Mouse (Mus musculus): Measurements from ENCODE around the gene Fosl1. TPM values are rescaled to one million over a fixed set of nuclear protein-coding genes. Genes with fewer than 3 reads are reported as not detected.
"Not testable (repeated sequence)": the region's sequence is repeated elsewhere in the genome, so short reads cannot be mapped to it uniquely, and the experiment has no call there.

Gene Fosl1
- not detected in 2 replicates for polyA plus RNA-seq (2016; fragmentation: Nextera tagmentation; extraction: Ambion mirVana)

DNA sequence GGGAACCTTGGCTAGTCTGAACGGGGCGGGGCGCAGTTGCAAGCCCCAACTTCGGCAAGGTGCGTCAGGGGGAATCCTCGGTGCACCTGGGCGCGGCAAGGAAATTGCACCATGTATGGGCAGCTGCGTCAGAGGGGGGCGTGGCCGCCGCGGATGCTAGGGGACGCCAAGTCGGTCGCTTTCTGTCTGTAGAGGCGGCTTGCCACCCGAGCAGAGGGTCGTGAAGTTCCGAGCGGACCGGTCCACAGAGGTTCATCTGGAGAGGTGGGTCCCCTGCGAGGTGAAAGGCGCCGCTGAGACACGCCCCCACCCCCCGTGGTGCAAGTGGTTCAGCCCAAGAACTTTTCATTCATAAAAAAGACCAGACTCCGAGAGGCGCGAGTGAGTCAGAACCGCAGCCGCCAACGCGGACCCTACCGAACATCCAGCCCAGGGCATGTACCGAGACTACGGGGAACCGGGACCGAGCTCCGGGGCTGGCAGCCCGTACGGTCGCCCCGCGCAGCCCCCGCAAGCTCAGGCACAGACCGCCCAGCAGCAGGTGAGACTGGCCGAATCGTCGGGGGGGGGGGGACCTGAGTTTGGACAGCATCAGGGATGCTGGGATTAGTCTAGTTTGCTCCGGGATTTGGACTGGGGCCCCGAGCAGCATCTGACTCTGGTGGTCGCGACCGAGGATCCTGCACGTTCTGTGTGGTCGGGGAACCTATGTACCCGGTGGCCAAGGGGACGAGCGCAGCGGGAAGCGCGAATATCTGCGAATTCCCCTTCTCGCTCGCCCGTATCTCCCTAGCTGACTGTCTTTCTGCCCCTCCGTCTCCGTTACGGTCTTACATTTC lies at the start of gene Fosl1:
TSS of gene Fosl1 (plus strand) at position 33 of the 839 bp plus-strand sequence.
- WGBS, result 2% methylated on average over 70 of the region's 70 CpGs
- Histone ChIP-seq H3K9me3 (peaks cover 6% of the 10 kb centered on the region), H3K4me3 (peak within 1 kb of the TSS; percentile 62), H3K4me1 (replicated peaks) (peaks cover 24% of the 10 kb centered on the region), H3K36me3 (no peaks in the 10 kb centered on the region), H3K27ac (no peak within 1 kb of the TSS), H3K27me3 (ENCODE audit: insufficient read depth, poor library complexity, severe bottlenecking) (peaks cover 83% of the 10 kb centered on the region)
- DNase-seq (ENCODE audit: low spot score), result peak; percentile 62

DNA sequence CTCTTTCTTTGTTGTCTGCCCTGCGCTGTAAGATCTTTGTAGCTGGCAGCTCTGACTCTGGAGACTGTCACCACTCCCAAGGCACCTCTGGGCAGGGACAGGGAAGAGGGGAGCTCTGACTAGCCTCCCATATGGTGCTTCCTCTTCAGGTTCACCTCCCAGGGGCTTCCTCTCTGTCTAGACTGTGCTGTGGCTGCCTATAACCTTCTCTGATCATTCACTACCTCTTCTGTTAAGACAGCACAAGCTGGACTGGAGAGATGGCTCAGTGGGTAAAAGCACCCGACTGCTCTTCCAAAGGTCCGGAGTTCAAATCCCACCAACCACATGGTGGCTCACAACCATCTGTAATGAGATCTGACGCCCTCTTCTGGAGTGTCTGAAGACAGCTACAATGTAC lies 46.3 kb upstream of the Fosl1 start:
- not testable (repeated sequence) for H3K27ac ChIP-seq; H3K9me3 ChIP-seq; DNase-seq (ENCODE audit: low spot score); H3K27me3 ChIP-seq (ENCODE audit: insufficient read depth, poor library complexity, severe bottlenecking); H3K36me3 ChIP-seq
- WGBS, result 72% methylated on average over 4 of the region's 4 CpGs
- H3K4me3 ChIP-seq, result 0 out of 2 replicates have a peak overlapping the region, but pooled peaks have one; percentile 16
- peaks cover 11% of the 10 kb centered on the region for H3K4me1 ChIP-seq (replicated peaks)

DNA sequence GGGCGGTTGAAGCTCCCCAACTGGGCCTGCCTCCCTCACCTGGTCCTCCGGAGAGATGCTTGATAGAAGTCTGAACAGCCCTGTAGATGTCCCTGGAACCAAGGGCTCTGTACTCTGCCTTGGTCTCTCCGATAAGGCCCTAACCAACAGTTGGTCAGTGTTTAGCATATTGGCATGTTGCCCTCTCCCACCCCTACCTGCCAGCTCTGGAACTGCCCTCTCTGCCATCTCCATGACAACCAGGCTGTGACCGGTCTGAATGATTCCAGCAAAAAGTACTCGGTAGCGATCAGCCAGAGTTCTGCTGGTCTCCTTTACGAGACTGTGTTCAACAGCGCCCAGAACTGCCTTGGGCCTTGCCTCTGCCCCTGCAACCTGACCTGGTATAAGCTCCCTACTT lies 45.1 kb upstream of the Fosl1 start, which contains the start of gene Tsga10ip:
TSS of gene Tsga10ip (minus strand) at position 234 of the 400 bp plus-strand sequence.
- H3K4me1 ChIP-seq (replicated peaks), result peaks cover 15% of the 10 kb centered on the region
- no peak for DNase-seq (ENCODE audit: low spot score)
- H3K36me3 ChIP-seq, result no peaks in the 10 kb centered on the region
- no peaks in the 10 kb centered on the region for H3K27me3 ChIP-seq (ENCODE audit: insufficient read depth, poor library complexity, severe bottlenecking)
- H3K27ac ChIP-seq, result no peak within 1 kb of the TSS
- no peak within 1 kb of the TSS for H3K4me3 ChIP-seq
- no peaks in the 10 kb centered on the region for H3K9me3 ChIP-seq
- 80% methylated on average over 8 of the region's 8 CpGs for WGBS

DNA sequence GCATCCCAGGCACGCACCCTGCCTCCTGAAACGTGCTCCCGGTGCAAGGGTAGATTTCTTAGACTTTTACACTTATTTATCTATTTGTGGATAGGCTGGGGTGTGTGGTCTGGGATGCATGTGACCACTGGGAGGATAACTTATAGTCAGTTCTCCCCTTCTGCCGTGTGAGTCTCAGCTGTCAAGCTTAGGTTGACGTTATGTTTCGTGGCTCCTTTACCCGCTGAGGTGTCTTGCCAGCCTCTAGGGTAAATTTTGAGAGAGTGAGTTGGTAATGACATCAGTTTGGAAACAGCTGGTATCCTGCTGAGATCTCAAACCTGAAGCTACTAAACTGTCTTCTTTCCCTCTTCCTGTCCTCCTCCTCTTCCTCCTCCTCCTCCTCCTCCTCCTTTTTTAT lies 41.4 kb upstream of the Fosl1 start:
- Histone ChIP-seq H3K4me1 (replicated peaks) (peaks cover 20% of the 10 kb centered on the region), H3K4me3 (peak overlapping the region; percentile 48), H3K36me3 (peaks cover 4% of the 10 kb centered on the region; the same call in 1 of the 2 replicates), H3K9me3 (no peaks in the 10 kb centered on the region), H3K27me3 (ENCODE audit: insufficient read depth, poor library complexity, severe bottlenecking) (no peaks in the 10 kb centered on the region), H3K27ac (peak overlapping the region; percentile 83)
- no peak for DNase-seq (ENCODE audit: low spot score)
- WGBS, result 35% methylated on average over 7 of the region's 7 CpGs

DNA sequence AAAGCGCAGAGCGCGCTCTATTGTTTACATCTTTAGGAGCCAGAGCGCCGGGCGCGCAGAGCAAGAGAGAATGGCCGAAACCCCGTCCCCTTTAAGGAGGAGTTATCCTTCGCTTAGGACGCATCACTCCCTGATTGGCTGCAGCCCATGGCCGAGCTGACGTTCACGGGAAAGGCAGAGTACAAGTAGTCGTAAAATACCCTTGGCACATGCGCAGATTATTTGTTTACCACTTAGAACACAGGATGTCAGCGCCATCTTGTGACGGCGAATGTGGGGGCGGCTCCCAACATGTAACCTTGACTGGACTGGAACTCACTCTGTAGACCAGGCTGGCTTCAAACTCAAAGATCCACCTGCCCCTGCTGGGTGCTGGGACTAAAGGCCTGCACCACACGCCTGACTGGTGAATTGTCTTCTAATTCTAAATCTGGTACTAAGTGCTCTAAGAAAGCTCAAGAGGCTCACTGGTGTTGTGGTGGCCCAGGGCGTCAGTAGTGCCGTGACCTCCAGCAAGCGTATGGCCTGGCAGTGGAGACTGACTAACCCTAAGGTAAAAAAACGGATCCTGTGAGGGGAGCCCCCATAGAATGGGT lies 40.7 kb upstream of the Fosl1 start:
- H3K4me1 ChIP-seq (replicated peaks), result peaks cover 19% of the 10 kb centered on the region
- peak; percentile 61 for DNase-seq (ENCODE audit: low spot score)
- not testable (repeated sequence) for H3K27me3 ChIP-seq (ENCODE audit: insufficient read depth, poor library complexity, severe bottlenecking); H3K36me3 ChIP-seq; H3K9me3 ChIP-seq
- WGBS, result 13% methylated on average over 25 of the region's 25 CpGs
- peak overlapping the region; percentile 91 for H3K27ac ChIP-seq
- H3K4me3 ChIP-seq, result peak overlapping the region; percentile 65

DNA sequence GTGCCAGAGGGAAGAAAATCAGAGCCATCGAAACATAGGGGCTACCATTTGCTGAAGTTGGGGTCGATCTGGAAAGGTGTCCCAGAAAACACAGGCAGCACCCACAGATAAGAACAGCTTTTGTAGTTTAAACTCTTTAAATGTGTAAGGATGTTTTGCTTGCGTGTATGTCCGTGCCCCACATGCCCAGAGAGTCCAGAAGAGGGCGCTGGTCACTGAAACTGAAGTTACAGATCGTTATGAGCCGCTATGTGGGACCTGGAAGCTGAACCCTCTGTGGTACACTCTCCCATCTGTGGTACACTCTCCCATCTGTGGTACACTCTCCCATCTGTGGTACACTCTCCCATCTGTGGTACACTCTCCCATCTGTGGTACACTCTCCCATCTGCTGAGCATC lies 40.2 kb upstream of the Fosl1 start:
- Histone ChIP-seq H3K36me3 (peaks cover 4% of the 10 kb centered on the region; the same call in 1 of the 2 replicates), H3K27me3 (ENCODE audit: insufficient read depth, poor library complexity, severe bottlenecking) (no peaks in the 10 kb centered on the region), H3K4me1 (replicated peaks) (peaks cover 22% of the 10 kb centered on the region), H3K27ac (peak overlapping the region; percentile 91), H3K9me3 (no peaks in the 10 kb centered on the region), H3K4me3 (peak overlapping the region; percentile 65)
- DNase-seq (ENCODE audit: low spot score), result peak; percentile 63
- WGBS, result 20% methylated on average over 7 of the region's 7 CpGs

DNA sequence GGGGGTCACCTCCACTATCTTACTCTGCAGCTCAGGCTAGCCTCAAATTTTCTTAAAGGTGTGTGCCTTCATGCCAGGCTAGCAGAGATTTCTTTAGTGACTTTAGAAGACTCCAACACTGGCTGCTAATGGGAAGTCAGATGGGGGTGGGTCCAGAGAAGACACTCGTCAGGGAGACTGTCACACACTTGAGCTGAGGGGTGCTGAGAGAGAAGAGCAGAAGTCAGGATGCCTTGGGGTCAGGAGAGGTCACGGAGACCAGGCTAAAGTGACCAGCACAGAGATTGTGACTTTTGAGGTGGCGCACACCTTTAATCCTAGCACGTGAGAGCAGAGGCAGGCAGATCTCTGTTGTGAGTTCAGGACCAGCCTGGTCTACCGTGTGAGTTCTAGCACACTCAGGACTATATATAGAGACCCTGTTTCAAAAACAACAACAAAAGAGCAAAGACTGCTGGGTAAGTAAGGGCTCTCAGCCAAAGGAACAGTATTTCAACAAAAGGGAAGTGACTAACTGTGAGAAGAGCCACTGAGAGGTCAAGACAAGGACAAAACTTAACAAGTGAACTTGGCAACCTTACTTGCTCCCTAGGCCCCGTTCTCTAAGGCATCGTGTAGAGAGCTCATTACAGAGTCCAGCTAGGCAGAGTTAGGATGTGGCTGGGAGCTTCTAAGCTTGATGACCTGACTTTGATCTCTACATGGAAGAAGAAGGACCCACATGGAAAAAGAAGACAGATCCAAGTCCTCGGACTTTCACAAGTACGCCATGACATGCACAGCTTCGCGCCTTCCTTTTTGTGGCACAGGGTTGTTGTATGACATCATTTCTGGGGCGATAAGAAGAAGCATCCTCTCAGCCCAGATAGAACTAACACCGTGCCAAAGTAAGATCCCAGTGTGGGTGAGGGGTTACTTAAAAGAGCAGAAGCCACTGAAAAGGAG lies 39.0 kb upstream of the Fosl1 start:
- no peak for DNase-seq (ENCODE audit: low spot score)
- Histone ChIP-seq H3K27me3 (ENCODE audit: insufficient read depth, poor library complexity, severe bottlenecking) (no peaks in the 10 kb centered on the region), H3K4me3 (peak overlapping the region; percentile 65; the same call in 1 of the 2 replicates), H3K36me3 (peaks cover 4% of the 10 kb centered on the region; the same call in 1 of the 2 replicates), H3K9me3 (no peaks in the 10 kb centered on the region), H3K27ac (0 out of 2 replicates have a peak overlapping the region, but pooled peaks have one; percentile 91), H3K4me1 (replicated peaks) (peaks cover 22% of the 10 kb centered on the region)
- 93% methylated on average over 13 of the region's 13 CpGs for WGBS

DNA sequence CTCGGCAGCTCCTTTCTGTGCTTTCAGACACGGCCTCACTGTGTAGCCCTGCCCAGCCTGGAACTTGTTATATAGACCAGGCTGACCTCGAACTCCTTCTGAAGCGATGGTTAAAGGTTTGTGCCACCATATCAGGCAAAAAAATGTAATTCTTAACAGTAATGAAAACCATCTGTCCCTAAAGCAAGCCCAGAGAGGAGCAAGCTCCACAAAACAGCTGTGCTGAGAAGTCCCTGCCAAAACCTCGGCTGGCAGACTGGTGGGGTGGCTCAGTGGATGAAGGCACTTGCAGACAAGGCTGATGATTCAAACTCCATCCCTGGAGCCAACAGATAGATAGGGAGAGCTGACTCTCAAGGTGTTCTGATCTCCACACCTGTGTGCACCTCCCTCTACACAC lies 38.3 kb upstream of the Fosl1 start:
- no peak overlapping the region for H3K27ac ChIP-seq
- H3K9me3 ChIP-seq, result no peaks in the 10 kb centered on the region
- DNase-seq (ENCODE audit: low spot score), result no peak
- H3K4me3 ChIP-seq, result no peak overlapping the region
- H3K4me1 ChIP-seq (replicated peaks), result peaks cover 22% of the 10 kb centered on the region
- 78% methylated on average over 5 of the region's 5 CpGs for WGBS
- H3K36me3 ChIP-seq, result peaks cover 4% of the 10 kb centered on the region; the same call in 1 of the 2 replicates
- no peaks in the 10 kb centered on the region for H3K27me3 ChIP-seq (ENCODE audit: insufficient read depth, poor library complexity, severe bottlenecking)

DNA sequence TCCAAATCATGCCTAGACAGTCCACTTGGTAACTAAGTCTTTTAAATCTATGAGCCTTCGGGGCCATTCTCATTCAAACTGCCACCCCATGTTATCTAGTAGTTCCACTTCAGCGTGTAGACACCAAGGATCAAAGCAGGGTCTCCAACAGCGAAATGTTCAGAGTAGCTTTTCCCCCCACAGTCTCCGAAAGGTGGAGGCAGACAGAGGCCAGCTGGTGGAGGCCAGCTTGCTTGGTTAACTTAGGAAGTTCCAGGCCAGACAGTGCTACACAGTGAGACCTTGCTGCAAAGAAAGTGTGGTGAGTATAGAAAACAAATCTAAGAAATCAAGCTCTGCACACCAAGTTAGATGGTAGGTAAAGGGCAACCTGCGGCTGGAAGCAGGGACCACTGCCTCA lies 36.7 kb upstream of the Fosl1 start:
- no peak overlapping the region for H3K27ac ChIP-seq
- 90% methylated on average over 5 of the region's 5 CpGs for WGBS
- DNase-seq (ENCODE audit: low spot score), result no peak
- no peaks in the 10 kb centered on the region for H3K27me3 ChIP-seq (ENCODE audit: insufficient read depth, poor library complexity, severe bottlenecking)
- no peaks in the 10 kb centered on the region for H3K9me3 ChIP-seq
- H3K4me3 ChIP-seq, result no peak overlapping the region
- peaks cover 21% of the 10 kb centered on the region for H3K4me1 ChIP-seq (replicated peaks)
- H3K36me3 ChIP-seq, result peaks cover 4% of the 10 kb centered on the region; the same call in 1 of the 2 replicates

DNA sequence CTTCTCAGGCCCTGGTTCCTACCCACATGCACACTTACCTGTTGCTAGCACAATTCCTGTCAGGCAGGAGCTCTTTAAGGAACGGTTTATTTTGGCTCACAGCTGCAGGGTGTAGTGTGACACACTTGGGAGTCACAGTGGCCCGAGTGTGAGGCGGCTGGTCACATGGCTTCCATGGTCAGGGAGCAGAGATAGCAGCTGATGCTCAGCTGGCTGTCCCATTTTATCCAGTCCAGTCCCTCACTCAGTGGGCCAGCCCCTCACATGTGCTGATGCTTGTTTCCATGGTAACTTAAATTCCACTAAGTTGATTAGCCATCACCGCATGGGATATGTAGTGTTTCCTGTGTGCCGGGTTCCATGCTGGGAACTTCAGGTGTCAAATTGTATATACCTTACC lies 35.4 kb upstream of the Fosl1 start:
- Histone ChIP-seq H3K36me3 (peaks cover 4% of the 10 kb centered on the region; the same call in 1 of the 2 replicates), H3K27ac (no peak overlapping the region), H3K4me3 (no peak overlapping the region), H3K27me3 (ENCODE audit: insufficient read depth, poor library complexity, severe bottlenecking) (no peaks in the 10 kb centered on the region), H3K4me1 (replicated peaks) (peaks cover 15% of the 10 kb centered on the region), H3K9me3 (no peaks in the 10 kb centered on the region)
- 78% methylated on average over 5 of the region's 5 CpGs for WGBS
- DNase-seq (ENCODE audit: low spot score), result no peak

DNA sequence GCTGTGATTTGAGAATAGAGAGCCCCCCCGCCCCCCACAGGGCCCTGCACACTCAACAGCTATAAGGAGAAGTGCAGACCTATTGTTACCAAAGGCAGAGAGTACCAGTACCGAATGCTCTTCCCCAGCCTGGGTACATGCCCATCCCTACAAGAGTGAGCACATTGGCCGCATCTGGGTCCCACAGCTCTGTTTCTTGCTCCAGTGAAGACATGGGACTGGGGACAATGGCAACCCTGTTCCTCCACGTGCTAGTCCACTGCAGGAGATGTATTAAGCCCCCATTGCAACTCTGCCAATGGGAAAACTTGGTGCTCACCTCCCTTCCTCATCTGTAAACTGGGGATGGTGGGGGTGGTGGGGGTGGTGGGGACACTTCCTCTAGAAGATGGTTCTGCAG lies 33.5 kb upstream of the Fosl1 start:
- peaks cover 13% of the 10 kb centered on the region for H3K36me3 ChIP-seq
- H3K4me1 ChIP-seq (replicated peaks), result peaks cover 3% of the 10 kb centered on the region; the same call in 1 of the 2 replicates
- 75% methylated on average over 4 of the region's 4 CpGs for WGBS
- H3K4me3 ChIP-seq, result no peak overlapping the region
- DNase-seq (ENCODE audit: low spot score), result no peak
- H3K27me3 ChIP-seq (ENCODE audit: insufficient read depth, poor library complexity, severe bottlenecking), result no peaks in the 10 kb centered on the region
- no peak overlapping the region for H3K27ac ChIP-seq
- no peaks in the 10 kb centered on the region for H3K9me3 ChIP-seq

DNA sequence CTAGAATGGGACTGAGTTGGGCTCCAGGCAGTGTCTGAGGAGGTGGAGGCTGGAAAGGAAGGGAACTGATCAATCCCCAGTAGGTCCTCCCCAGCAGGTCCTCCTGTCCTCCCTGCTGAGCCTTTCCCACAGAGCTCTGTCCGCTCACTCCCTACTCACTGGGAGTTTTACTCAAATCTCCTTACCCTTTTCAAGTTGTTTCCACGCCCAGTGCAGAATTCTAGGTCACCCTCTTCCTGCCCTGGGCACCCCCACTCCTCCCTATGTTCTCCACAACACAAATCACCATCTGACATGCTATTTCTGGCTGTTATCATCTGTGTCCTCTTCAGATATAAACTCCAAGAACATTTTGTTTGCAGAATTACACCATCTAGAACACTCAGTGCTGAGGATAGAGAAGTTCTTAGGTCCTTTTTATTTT lies 32.8 kb upstream of the Fosl1 start:
- H3K4me1 ChIP-seq (replicated peaks), result peaks cover 3% of the 10 kb centered on the region; the same call in 1 of the 2 replicates
- H3K27ac ChIP-seq, result no peak overlapping the region
- no peaks in the 10 kb centered on the region for H3K9me3 ChIP-seq
- WGBS, result 64% methylated on average over 2 of the region's 2 CpGs
- H3K4me3 ChIP-seq, result no peak overlapping the region
- H3K27me3 ChIP-seq (ENCODE audit: insufficient read depth, poor library complexity, severe bottlenecking), result no peaks in the 10 kb centered on the region
- DNase-seq (ENCODE audit: low spot score), result no peak
- H3K36me3 ChIP-seq, result peaks cover 14% of the 10 kb centered on the region
